Mouse (Mus musculus): ENCODE data around the gene Slc4a2.

- TF ChIP-seq POLR2A (IDR thresholded peaks at IDR 0.05; ENCODE audit: borderline replicate concordance, control insufficient read depth, low read depth, low read length) (no peak), CTCF (IDR thresholded peaks at IDR 0.05; ENCODE audit: control insufficient read depth, insufficient read depth, low read length) (no peak)
Measured at GRCm38 (mm10) chr5:24385374-24385773, 38.3 kb upstream of the Slc4a2 start.

Data from bone marrow, adult 2 months (tissue).